Mouse (Mus musculus) urinary bladder, postnatal 36 days (tissue): ENCODE results near the gene Npr2.
"Not testable (repeated sequence)": the region's sequence is repeated elsewhere in the genome, so short reads cannot be mapped to it uniquely, and the experiment has no call there.

Source experiments
- DNase-seq, 2 experiments: peaks; one replicate each; pipeline ENCODE4 v3.0.0; 2022; ENCODE audit warnings: low spot score in 2 of 2, mixed read lengths in 1 of 2

Gene Npr2

DNA sequence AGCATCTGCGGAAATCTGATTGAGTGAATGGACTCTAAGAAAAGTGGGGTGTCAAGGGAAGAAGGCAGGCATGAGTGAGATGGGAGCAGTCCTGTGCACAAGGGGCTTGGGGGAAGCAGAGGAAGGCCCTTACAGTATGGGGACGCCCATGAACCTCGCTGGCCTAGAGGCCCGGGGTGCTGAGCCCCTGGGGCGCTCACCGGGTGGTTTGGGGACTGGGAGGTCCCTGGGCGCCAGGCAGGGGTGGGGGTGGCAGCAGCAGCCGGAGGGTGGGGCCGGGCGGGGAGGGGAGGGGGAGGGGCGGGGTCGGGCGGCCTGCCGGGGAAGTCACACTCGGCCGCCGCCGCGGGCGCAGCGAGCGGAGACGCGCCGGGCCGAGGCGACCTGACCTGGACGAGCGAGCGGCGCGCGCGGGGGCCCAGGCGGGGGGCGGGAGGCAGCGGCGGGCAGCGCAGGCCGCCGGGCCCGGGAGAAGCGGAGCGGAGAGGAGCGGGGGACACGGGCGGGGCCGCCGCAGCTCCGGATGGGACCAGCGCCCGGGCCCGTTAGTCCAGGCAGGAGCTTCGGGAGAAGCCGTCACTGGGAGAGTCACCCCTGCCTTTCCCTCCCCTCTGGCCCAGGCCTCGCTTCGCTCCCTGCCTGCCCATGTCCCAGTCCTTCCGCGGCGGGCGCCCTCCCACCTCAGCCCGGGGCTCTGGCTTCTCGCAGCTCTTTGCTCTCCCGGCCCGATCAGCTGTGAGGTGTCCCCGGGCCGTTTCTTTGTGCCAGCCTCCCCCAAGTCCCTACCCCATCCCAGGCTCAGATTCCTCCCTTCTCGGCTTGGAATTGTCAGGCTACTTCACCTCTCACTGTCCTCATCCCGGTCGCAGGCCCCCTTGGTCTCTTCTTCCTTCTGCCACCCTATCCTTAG lies at the start of gene Npr2:
Gene Npr2 (plus strand): TSS at position 890 of the 910 bp plus-strand sequence.
- peak in 1 of 2 experiments; percentile 34 for DNase-seq

DNA sequence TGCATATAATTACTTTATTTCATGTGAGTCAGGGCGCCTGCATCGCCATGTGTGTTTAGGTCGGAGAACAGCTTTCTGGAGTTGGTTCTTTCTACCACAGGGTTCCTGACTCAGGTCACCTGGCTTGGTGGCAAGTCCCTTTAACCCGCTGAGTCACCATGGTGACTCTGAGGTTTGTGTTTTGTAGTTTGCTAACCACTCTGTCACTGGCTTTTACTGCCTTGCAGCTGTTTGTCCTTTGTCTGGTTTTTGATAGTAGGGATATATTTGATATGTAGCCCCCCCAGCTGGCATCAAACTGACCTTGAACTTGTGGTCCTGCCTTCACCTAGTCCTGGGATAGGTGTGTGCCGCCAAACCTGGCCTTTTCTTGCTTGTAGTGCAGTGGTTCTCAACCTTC lies 49.5 kb upstream of the Npr2 start:
- no peak for DNase-seq

DNA sequence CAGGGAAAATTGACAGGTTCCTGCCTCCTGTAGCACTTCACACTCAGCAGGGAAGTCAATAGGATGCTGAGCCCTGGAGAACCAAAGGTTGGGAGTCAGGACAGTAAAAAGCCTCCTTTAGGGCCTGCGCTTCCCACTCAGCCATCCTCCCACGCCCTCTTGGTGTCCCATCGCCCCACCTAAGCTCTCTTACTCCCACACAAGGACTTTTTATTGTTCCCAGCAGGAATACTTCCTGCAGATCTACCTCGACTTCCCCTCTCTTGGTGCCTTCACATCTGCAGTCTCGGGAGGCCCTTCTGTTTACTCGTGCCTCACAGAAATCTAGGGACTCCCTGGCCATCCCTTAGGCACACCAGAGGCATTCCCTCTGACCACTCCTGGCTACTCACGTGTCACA lies 48.3 kb upstream of the Npr2 start:
- DNase-seq, result no peak

DNA sequence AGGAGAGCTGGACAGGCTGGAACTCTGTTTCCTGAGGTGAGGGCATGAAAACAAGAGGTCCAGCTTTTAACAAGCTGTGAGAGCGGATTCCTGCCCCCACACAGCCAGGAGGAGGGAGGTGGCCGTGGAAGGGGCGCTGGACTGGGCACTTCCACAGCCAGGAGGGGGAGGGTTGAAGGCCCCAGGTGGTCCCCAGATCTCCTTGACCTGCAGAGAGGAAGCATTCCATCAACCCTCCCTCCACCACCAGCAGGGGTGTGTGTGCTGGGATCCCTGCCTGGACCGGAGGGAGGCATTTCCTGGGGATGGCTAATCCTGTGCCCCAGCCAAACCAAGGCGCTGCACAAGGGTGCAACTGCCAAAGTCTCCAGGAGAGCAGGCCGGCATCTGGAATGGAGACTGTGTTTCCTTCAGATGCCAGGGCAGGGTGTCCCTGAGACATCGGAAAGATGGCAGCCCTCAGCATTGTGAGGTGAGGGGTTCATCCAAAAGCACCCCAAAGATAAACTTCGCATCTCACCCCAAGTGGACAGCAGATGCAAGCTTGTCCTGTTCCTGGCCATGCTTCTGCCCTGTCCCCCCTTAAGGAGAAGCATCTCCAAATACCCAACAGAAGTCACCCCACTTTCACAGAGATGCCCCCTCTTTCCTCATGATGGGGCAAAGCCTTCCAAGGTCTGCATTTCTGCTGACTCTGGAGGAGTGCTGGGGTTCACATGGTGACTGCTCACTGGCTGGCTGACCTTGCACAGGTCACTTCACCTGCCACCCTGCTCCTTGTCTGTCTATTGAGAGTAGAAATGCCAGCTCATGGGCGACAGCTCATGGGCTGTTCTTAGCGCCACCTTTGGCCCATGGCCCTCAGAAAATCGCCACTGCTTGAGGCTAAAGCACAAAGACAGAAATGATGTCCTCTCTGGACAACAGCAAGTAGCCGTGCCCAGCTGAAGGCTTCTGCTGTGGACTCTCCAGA lies 47.0 kb upstream of the Npr2 start, which contains the start of gene Msmp:
Gene Msmp (minus strand): TSS at position 51 of the 973 bp plus-strand sequence.
- DNase-seq, result no peak

DNA sequence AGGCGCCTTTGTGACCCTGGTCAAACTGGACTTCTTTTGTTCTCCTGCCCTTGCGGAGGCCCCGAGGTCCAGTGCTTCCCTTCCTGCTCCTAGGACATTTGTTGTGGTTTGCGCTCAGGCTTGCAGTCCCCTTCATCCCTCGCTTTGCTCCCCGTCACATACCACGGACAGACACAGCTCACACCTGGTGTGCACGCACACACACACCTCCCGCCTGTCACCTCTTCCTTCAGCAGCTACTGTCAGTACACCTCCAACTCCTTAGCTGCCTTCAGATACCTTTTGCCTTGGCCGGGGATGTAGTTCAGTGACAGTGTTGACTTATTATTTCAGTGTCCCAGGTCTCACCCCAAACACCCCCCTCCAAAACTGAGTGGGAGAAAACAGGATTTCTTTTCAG lies 46.1 kb upstream of the Npr2 start:
- no peak for DNase-seq

DNA sequence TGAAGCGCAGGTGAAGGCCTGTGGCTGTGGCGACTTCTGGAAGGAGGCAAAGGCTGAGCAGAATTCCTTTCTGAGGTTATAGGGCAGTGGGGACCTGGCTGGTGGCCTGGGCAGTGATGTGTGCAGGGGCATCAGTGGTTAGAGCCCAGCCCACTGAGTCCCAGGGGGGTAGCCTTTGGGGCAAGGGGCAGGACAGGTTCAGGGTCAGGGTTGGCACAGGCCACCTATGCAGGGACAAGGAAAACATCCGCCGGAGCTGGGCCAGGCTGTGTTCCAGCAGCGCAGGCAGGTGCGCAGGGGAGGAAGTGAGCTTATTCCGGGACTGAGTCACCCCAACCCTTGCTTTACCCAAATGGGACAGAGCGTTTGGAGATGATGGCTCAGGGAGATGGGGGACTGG lies 45.3 kb upstream of the Npr2 start:
- DNase-seq, result peak in 1 of 2 experiments; percentile 45

DNA sequence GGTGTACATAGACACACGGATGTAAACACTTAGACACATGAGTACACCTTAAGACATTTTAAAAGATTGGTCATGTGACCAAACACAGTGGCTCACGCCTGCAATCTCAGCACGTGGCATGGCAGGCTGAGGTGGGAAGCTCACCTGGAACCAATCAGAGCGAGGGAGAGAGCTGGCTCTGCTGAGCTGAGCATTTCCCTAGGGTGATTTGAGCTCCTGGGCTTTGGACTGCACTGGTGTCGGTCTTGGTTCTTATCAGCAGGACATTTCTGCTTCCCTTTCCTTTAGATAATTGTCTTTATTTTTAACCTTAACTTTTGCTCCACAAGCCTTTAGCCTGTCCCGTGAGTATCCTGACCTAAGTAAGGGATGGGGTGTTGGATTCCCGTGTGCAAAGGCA lies 44.1 kb upstream of the Npr2 start:
- DNase-seq, result no peak

DNA sequence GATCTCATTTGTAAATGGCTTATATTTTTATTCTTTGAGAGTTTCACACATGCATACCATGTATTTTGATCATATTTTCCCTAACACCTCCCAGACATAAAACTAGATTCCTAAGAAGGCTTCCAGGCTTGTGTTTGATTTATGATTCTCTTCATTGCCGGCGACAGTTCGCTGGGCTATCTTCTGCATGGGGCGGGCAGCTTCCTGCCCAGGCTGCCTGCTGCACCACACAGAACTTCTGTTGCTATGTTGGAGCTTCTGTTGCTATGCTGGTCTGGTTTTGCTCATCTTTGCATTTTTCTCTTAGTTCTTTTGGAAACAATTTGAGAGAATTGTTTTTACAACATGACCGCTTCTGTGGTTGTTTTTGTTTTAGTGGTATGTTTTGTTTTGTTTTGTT lies 40.2 kb upstream of the Npr2 start:
- no peak for DNase-seq

DNA sequence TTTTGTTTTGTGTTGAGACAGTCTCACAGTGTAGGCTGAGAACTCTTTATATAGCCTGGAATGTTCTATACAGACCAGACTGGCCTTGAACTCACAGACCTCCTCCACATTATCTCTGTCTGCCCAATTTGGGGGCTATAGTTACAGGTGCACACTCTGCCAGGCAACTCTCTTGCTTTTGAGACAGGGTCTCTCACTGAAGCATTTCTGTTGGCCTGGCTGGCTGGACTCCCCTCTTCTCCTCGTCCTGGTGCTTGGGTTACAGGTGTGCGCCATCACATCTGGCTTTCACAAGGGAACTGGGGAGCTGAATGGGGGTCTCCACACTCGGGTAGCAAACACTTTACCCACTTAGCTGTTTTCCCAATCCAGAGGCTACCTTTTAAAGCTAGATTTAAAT lies 39.8 kb upstream of the Npr2 start:
- DNase-seq, result no peak

DNA sequence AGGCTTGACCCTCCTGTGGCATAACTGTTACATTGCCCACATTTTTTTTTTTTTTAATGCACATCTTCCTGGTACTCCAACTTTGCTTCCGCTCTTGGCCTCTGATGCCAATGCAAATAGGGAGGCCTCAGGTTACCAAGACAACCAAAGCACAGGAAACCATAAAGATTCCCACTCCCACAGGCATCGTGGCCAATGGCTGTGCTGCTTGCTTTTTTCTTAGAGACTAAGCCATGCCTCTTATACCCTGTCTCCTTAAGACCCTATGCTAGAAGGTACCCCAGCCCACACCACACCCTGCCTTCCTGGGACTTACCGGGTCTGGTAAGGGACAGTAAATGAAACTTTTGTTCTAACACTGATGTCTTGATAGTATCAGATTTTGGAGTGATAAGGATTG lies 38.3 kb upstream of the Npr2 start:
- no peak for DNase-seq

DNA sequence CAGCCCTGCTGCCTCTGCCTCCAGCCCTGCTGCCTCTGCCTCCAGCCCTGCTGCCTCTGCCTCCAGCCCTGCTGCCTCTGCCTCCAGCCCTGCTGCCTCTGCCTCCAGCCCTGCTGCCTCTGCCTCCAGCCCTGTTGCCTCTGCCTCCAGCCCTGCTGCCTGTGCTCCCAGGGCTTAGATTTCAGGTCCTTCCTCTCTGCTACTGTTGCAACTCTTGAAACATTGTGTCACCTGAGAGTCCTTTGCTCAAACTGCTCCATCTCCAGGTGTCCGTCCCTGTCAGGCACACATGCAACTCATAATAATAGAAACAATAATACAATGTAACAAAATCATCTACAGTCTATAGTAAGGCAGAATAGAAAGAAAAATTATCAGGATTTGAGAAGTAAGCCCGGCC lies 35.1 kb upstream of the Npr2 start:
- not testable (repeated sequence) for DNase-seq

DNA sequence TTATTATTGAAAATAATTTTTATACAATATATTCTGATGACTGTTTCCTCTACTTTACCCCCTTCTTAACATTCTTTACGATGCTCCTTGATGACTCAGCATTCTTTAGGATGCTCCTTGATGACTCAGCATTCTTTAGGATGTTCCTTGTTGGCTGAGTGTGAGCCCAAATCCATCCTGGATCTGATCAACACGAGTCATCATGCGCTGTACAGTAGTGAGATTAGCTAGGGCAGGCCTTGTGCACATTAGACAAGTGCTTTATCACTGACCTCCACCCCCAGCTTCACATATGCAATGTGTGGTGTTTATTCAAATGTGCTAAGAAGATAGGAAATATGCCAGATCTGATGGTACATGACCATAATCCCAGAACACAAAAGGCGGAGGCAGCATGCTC lies 33.5 kb upstream of the Npr2 start:
- no peak for DNase-seq

DNA sequence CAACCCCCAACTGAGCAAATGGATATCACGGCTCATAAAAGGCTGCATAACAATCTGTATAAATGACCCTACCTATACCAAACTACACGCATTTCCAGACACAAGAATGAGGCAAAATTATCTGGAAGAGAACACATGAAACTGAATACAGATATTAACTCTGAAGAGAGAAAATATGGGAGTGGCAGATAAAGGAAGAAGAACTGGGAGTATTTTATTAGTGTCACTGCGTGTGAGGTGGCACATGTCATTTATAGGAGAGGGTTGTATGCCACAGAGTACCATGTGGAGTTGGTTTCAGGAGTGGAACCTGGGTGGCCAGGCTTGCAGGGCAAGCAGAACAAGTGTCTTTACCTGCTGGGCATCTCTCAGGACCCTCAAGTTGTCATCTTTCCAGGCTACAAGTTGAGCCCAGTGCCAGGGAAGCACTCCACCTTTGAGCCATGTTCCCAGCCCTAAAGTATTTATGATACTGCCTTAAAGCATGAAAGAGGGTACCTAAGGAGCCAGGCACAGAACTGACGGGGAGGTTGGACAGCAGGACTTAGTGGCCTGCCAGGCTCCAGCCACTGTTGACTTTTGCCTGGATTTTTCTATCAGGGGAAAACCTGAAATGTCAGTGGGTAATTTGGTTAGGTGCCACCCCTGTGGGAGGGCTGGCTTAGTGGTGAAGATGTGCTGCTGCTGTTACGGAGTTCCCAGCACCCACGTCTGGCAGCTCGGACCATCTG lies 32.9 kb upstream of the Npr2 start:
- DNase-seq, result no peak

DNA sequence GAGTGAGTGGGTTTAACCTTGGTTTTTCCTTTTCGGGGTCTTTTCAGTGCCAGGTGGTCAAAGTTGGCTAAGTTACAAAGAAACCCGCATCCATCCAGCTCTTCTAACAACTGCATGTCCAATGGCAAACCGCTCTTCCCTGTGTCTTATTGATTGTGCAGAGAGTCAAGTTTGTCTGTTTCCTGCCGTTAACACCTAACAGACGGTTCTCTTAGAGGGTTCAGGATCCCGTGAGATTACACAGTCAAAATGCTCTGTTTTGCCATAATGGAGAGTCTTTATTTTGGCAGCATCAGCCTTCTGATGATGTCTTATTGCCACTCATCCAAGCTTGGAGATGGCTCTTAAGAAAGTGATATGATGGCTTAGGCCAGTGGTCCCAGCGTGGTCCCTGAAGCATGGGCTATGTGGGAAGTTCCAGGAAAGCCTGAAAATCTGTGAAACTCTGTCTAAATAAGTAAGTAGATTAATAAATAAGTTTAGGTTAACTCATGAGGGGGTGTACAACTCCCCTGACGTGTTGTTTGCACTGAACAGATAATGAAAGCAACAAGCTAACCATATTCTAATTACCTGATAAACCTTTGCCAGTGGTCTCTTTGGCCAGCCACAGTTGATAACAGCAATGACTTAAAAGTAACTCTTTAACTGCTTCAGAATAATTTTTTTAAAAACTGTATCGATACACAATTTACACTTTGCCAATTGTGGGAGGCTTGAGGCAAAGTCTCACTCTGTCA lies 31.4 kb upstream of the Npr2 start:
- DNase-seq, result no peak

DNA sequence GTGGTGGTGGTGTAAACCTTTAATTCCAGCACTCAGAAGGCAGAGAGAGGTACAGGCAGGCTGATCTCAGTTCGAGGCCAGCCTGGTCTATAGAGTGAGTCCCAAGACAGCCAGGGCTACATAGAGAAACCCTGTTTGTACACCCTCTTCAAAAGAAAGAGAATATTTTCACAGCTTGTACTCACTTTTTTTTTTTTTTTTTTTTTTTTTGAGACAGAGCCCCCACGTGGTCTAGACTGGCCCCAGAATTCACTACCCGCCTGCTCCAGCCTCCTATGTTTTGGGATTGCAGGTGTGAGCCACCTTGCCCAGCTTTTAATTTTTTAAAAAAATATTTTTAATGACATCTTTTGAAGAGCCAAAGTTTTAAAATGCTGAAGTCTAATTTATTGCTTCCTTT lies 27.6 kb upstream of the Npr2 start:
- no peak for DNase-seq

DNA sequence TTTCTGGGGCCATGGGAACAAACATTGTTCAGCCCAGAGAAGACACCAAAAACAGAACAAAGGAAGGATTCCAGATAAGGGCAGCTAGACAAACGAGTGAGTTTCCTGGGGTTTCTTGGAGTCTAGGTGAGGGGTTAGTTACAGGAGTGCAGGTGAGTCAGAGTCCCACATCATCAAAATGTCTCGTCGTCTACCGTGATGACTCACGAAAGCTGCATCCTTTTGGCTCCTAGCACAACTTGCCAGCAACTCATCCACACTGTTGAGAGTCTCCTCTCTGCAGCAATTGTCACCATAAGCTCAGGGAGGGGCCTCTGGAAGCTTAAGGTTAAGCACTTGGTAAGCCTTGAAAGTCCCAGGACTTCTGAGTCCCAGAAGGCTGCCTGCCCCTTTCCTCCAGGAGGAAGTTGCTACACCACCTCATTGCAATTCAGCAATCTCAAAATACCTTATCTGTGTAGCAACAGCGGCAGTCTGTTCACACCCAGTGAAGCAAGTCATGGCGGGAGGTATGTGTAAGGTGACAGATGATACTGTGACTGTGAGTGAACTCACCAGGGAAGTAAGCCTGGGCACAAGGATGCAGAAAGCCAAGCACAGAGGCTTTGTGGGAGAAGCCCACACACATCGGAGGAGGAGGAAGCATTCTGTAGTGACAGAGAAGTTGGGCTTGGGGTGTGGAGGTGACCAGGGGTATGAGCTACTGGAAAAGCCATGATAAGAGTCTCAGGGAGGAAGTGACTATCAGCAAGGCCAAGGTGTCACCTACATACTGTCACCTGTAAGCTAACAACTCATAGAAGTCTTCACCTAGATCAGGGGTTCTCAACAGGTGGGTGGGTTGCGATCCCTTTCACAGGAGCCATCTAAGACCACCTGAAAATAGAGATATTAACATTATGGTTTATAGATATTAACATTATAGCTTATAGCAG lies 26.7 kb upstream of the Npr2 start:
- no peak for DNase-seq

DNA sequence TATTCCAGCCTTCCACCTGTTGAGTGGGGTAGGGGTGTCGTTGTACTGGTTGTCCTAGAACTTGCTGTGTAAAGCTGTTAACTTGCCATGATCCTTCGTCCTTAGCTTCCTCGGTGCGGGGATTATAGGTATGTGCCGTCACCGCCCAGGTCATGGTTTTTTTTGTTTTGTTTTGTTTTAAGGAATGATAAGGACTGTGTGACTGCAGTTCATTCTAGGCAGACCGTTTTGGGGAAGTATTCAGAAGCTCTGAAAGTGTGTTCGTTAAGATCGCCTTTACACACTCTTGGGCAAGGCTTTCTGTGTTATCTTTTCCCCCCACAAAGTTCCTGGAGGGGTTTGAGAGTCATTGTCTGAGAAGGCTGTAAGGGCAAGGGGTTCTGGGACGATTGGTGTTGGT lies 19.2 kb upstream of the Npr2 start:
- no peak for DNase-seq

DNA sequence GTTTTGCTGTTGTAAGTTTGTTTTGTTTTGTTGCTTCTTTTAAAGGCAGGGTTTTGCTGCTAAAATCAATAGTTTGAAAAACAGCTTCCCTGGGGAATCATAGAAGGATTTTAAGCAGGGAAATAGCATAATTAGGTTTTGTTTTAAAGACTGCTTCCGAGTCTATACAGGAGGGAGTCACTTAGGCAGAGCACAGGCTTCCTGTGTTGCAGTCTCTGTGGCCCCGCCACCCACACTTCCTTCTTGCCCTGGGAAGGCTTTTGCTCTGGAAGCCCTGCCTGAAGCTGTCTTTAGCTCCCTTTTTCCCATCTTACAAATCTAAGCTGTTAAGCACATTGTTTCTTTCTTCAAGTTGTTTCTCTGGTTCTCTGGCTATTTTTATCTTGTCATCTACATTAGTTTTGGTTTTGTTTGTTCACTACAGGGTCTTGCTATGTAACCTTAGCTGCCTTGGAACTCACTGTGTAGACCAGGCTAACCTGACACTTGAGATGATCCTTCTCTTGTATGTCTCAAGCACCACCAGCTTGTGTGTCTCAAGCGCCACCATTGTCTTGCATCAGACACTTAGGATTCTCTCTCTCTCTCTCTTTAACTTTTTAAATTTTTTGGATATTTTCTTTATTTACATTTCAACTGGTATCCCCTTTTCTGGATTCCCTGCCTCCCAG lies 18.5 kb upstream of the Npr2 start:
- DNase-seq, result no peak

DNA sequence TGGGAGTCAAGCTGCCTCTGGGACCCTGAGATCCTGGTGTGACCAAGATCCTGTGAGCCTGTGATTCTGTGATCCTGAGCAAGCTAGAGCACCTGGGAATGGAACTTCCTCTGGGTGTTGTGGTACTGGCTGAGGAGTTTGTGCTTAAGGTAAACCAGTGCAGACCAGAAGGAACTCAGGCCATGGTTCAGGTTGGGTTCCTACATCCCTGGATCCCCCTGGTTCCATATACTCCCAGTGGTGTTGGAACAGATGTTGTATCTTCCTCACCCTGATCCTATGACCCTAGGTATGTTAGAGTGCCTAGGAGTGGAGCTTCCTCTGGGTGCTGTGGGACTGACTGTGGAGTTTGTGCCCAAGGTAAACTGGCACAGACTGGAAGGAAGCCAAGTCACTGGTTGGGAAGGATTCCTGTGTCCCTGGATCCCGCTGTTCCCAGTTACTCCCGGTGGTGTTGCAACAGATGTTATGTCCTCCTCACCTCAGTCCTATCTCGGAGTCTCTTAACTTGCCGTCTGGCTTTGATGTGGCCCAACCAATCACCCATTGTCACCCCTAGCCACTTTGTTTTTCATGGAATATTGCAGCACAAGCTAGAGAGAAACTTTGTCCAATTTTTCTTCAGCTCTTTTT lies 11.5 kb upstream of the Npr2 start:
- DNase-seq, result no peak
